Mouse (Mus musculus) macrophage (primary cell): Measurements from ENCODE around the gene Id1. TPM values are rescaled to one million over a fixed set of nuclear protein-coding genes. Genes with fewer than 3 reads are reported as not detected.

Experiments used
- H3K27ac ChIP-seq: fragments of 350-480 bp; formaldehyde crosslinking; 2 replicates; pipeline ENCODE4 v1.9.0; 2021
- H3K36me3 ChIP-seq: fragments of 350-480 bp; formaldehyde crosslinking; 2 replicates; pipeline ENCODE4 v1.9.0; 2021; ENCODE audit errors: inconsistent target
- H3K4me3 ChIP-seq: fragments of 350-480 bp; formaldehyde crosslinking; 2 replicates; pipeline ENCODE4 v1.9.0; 2021; ENCODE audit errors: inconsistent target
- H3K79me2 ChIP-seq: fragments of 350-480 bp; formaldehyde crosslinking; 2 replicates; pipeline ENCODE4 v1.9.0; 2021; ENCODE audit errors: inconsistent target
- WGBS: methylation state at CpG from one replicate; pipeline ENCODE4 v1.1.7; 2026; ENCODE audit warnings: inconsistent platforms; ENCODE audit not compliant: missing documents; 5-methylcytosine and 5-hydroxymethylcytosine counted together
- polyA plus RNA-seq: library from polyadenylated mRNA; stranded (reverse); fragments of 250-400 nt; gene quantifications from 3 replicates; pipeline ENCODE4 v1.2.4, GENCODE M21; 2018; ENCODE audit warnings: inconsistent platforms
- total RNA-seq, 78 experiments: library from RNA; depleted of rRNA; stranded (reverse); fragments of 250-400 nt; gene quantifications; 1 replicate in 9 of 78; 2 replicates in 24 of 78; 3 replicates in 43 of 78; 4 replicates in 2 of 78; pipeline ENCODE4 v1.2.4; 2018; ENCODE audit warnings: inconsistent platforms in 56 of 78

The Id1 gene
- 1 to 10 TPM in 10 of 26 experiments, under 1 TPM in 6, not detected in 10; 0.68 to 5.0 (median 1.2) TPM for total RNA-seq (2018; cell fraction: chromatin; rRNA removed)
- total RNA-seq (2018; cell fraction: cytosol; rRNA removed), result 1 to 10 TPM in 5 of 26 experiments, under 1 TPM in 18, not detected in 3; 0.15 to 1.9 (median 0.52) TPM
- 10 to 100 TPM in 2 of 26 experiments, 1 to 10 TPM in 5, under 1 TPM in 8, not detected in 11; 0.63 to 45.8 (median 0.98) TPM for total RNA-seq (2018; cell fraction: nucleus; rRNA removed)
- polyA plus RNA-seq, result 0.27 to 88.3 TPM (median 0.39 TPM) in 3 replicates

DNA sequence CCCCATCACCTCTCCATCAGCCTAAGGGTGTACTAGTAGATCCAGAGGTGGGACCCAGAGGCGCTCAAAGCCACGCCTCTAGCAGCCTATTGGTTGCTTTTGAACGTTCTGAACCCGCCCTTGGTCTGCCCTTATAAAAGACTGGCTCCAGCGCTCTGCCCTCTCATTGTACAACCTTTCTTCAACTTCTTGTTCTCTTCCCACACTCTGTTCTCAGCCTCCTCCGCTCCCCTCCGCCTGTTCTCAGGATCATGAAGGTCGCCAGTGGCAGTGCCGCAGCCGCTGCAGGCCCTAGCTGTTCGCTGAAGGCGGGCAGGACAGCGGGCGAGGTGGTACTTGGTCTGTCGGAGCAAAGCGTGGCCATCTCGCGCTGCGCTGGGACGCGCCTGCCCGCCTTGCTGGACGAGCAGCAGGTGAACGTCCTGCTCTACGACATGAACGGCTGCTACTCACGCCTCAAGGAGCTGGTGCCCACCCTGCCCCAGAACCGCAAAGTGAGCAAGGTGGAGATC, at the start of gene Id1:
Id1 (plus strand) TSS at position 162 of the 512 bp plus-strand sequence.
- Histone ChIP-seq H3K79me2 (peaks cover 21% of the 10 kb centered on the region), H3K4me3 (peak within 1 kb of the TSS; percentile 33), H3K36me3 (no peaks in the 10 kb centered on the region), H3K27ac (no peak within 1 kb of the TSS)
- under 1% methylated on average over 28 of the region's 28 CpGs for WGBS

DNA sequence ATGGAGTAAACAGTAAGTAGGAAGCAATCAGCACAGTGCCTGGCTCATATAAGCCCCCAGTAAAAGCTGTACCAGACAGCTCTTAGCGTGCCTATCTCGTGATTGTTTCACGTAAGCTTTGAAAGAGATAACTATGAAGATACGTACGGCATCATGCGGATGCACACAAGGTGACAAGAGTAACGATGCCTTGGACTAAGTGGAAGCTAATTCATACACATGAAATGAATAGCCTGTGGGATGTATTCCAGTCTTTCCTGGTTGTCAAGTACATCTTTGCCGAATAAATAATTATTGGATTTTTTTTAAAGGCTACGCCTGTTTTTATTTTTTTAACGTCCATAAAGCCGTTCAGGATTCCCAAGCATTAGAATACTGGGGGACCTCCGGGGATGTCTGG, 49.7 kb upstream of the Id1 start:
- no peaks in the 10 kb centered on the region for H3K79me2 ChIP-seq
- WGBS, result 96% methylated on average over 12 of the region's 12 CpGs
- H3K4me3 ChIP-seq, result no peak overlapping the region
- H3K27ac ChIP-seq, result no peak overlapping the region
- peaks cover 56% of the 10 kb centered on the region for H3K36me3 ChIP-seq

- no peak within 1 kb of the TSS for H3K27ac ChIP-seq
- WGBS, result 96% methylated on average over 39 of the region's 45 CpGs
- no peak within 1 kb of the TSS for H3K4me3 ChIP-seq
- H3K79me2 ChIP-seq, result no peaks in the 10 kb centered on the region
- H3K36me3 ChIP-seq, result peaks cover 52% of the 10 kb centered on the region
These were observed 49.2 kb upstream of the Id1 start, which contains the start of gene Mcts2 for GRCm38 (mm10) chr2:152686806-152687267. Gene Mcts2 (plus strand): TSS chr2:152687035.

DNA sequence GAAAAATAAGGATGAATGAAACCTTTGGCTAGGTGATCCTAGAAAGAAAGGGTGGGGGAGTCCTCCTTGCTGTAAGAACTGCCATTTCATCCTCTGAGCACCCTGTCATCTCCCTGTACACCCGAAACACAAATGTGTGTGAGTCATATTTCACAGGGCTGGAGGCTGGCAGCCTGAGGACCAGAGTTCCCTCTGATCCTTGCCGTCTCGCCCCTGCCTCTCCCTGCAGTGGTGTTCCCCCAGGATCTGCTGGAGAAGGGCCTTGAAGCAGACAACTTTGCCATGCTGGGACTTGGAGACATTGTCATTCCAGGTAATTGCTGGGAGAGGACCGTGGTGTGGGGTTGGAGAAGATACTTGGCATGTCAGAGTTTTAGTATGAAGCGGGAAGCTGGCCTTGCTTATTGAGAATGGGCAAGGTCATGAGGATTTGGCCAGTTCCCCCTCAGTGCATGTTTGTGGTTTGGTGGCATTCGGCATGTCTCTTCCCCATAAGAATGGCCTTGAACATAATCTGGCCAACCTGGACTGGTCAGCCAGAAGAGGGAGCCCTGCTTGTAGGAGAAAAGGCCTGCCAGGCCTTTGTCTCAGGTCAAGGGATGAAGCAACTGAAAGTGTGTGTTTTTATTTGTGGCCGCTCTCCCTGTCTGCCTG, 44.4 kb upstream of the Id1 start:
- WGBS, result 67% methylated on average over 7 of the region's 7 CpGs
- Histone ChIP-seq H3K79me2 (no peaks in the 10 kb centered on the region; the same call in 1 of the 2 replicates), H3K4me3 (no peak overlapping the region), H3K27ac (no peak overlapping the region), H3K36me3 (peaks cover 41% of the 10 kb centered on the region)

GRCm38 (mm10) chr2:152693233-152693632, 42.8 kb upstream of the Id1 start:
- H3K36me3 ChIP-seq, result peaks cover 35% of the 10 kb centered on the region
- no peak overlapping the region for H3K27ac ChIP-seq
- H3K4me3 ChIP-seq, result no peak overlapping the region
- H3K79me2 ChIP-seq, result no peaks in the 10 kb centered on the region; the same call in 1 of the 2 replicates
- WGBS, result 16% methylated on average over 9 of the region's 9 CpGs

DNA sequence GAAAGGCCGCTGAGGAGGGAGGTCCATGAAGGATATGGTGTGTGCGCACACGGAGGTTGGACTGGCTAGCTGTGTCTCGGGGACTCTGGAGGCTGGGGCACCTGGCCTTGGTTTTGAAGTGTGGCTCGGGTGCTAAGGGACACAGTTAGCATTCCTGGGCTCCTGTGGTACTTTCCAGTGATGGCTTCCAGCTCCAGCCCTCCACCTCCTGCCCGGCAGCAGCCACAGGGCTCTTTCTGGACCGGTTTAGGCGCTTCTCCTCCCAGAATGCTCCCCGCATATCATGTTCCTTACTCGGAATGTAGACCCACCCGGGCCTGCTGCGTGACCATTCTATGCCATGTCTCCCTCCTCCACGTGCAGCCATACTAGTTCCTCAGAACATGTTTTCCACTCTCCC, 42.3 kb upstream of the Id1 start:
- peaks cover 34% of the 10 kb centered on the region for H3K36me3 ChIP-seq
- 93% methylated on average over 12 of the region's 13 CpGs for WGBS
- no peaks in the 10 kb centered on the region; the same call in 1 of the 2 replicates for H3K79me2 ChIP-seq
- H3K27ac ChIP-seq, result no peak overlapping the region
- no peak overlapping the region for H3K4me3 ChIP-seq

- Histone ChIP-seq H3K27ac (no peak overlapping the region), H3K36me3 (peaks cover 34% of the 10 kb centered on the region), H3K79me2 (no peaks in the 10 kb centered on the region; the same call in 1 of the 2 replicates), H3K4me3 (no peak overlapping the region)
- 94% methylated on average over 7 of the region's 7 CpGs for WGBS
These were observed 41.3 kb upstream of the Id1 start for GRCm38 (mm10) chr2:152694708-152695107.

DNA sequence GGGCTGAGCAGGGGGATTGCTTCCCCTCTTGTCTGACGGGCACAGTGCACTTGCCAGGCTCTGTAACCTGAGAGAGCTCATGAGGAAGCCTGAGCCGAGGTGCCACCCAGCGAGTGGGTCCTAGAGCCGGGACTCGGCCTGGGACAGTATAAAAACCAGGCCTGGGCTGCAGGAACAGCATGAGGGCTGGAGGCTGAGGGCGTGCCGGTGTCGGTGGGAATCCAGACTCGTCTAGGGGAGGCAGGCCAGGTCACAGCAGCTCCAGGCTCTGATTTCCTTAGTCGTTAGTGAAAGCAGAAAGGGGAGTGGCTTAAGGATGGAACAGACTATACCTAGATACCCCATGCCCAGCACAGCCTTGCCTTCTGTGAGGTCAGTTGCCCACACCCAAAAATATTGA, 40.0 kb upstream of the Id1 start:
- Histone ChIP-seq H3K36me3 (peaks cover 45% of the 10 kb centered on the region), H3K27ac (no peak overlapping the region), H3K79me2 (no peaks in the 10 kb centered on the region; the same call in 1 of the 2 replicates), H3K4me3 (no peak overlapping the region)
- 83% methylated on average over 10 of the region's 10 CpGs for WGBS

DNA sequence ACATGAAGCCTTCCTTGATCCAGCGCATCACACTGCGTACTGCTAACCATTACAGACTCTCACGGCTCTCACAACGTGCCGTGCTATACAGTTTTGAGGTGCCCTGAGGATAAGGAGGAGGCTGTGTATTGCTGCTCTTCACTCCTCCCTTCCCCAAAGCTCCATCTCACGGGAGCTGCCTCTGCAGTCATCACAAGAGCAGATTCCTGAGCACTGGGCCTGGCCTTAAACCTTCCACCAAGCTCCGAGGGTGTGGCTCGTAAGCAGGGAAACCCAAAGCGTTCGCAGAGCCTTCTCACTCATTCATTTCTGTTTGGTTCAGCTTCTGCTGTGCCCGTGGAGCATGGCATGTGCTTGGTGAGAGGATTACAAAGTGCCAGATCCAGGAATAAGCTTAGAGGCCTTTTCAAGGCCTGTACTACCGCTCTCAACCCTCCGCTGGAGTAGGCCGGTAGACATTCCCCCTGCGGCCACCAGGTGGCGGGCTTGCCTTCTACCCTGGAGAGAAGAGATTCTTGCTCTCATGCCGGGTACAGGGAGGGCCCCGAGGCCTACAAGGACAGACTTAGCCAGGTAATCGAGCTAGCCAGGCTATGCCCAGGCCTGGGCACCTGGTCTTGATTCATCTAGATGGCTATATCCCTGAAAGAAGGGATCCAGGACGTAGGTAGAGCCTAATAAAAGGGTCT, 39.4 kb upstream of the Id1 start:
- H3K27ac ChIP-seq, result no peak overlapping the region
- 53% methylated on average over 20 of the region's 20 CpGs for WGBS
- no peaks in the 10 kb centered on the region; the same call in 1 of the 2 replicates for H3K79me2 ChIP-seq
- peaks cover 51% of the 10 kb centered on the region for H3K36me3 ChIP-seq
- no peak overlapping the region for H3K4me3 ChIP-seq

DNA sequence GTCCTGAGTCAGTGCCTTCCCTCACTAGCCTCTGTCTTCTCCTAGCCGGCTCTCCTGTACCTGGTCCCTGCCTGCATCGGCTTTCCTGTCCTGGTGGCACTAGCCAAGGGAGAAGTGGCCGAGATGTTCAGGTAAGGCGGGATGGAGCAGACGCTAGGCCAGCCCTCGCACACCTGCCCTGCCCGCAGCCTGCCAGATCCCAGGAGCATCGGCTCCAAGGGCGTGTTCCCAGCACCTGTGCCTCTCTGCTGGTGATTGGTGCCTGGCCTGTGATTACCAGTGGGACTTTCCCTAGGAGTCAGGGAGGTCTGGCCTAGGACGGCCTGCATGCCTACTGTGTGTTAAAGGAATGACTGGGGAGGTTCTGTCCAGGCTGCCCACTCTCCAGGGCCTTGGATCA, 35.9 kb upstream of the Id1 start:
- Histone ChIP-seq H3K36me3 (peaks cover 85% of the 10 kb centered on the region), H3K27ac (no peak overlapping the region), H3K4me3 (no peak overlapping the region), H3K79me2 (no peaks in the 10 kb centered on the region)
- WGBS, result 97% methylated on average over 10 of the region's 10 CpGs

GRCm38 (mm10) chr2:152700725-152701124, 35.3 kb upstream of the Id1 start:
- 99% methylated on average over 8 of the region's 8 CpGs for WGBS
- H3K4me3 ChIP-seq, result no peak overlapping the region
- H3K36me3 ChIP-seq, result peaks cover 85% of the 10 kb centered on the region

GRCm38 (mm10) chr2:152703596-152704255, 32.3 kb upstream of the Id1 start:
- no peak overlapping the region for H3K4me3 ChIP-seq
- 97% methylated on average over 21 of the region's 21 CpGs for WGBS
- H3K79me2 ChIP-seq, result no peaks in the 10 kb centered on the region
- no peak overlapping the region for H3K27ac ChIP-seq
- H3K36me3 ChIP-seq, result peaks cover 80% of the 10 kb centered on the region

More at GRCm38 (mm10) chr2:152700725-152701124, 35.3 kb upstream of the Id1 start:
- Histone ChIP-seq H3K79me2 (no peaks in the 10 kb centered on the region), H3K27ac (no peak overlapping the region)

GRCm38 (mm10) chr2:152704256-152704605, 31.8 kb upstream of the Id1 start:
- WGBS, result 95% methylated on average over 5 of the region's 5 CpGs
- H3K36me3 ChIP-seq, result peaks cover 75% of the 10 kb centered on the region
- no peaks in the 10 kb centered on the region for H3K79me2 ChIP-seq

DNA sequence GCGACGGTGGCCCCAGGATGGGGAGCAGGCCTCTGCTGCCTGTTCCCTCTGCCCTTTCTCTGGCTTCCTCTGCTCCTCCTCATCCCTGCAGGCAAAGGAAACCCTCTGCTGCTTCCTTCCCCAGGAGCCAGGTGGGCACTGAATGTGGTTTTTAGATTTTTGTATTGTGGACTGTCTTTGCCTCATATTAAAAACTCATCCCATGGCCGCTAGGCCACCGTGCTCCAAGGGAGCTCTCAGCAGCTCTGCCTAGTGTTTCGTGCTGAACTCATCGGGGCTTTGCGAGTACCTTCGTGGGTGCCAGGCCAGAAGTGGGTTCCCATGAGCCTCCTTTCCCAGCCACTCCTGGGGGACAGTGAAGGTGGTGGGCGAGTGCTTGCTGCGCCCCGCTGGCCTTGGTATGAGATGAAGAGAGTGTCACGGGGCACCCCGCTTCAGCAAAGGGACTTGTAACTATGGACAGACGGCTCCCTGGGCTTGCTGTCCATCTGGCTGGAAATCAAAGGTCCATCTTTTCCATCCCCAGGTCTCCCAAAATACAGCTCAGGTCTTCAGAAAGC, 31.2 kb upstream of the Id1 start:
- peaks cover 69% of the 10 kb centered on the region for H3K36me3 ChIP-seq
- no peak overlapping the region for H3K4me3 ChIP-seq
- 95% methylated on average over 14 of the region's 14 CpGs for WGBS
- no peaks in the 10 kb centered on the region for H3K79me2 ChIP-seq
- H3K27ac ChIP-seq, result no peak overlapping the region

More at GRCm38 (mm10) chr2:152704256-152704605, 31.8 kb upstream of the Id1 start:
- Histone ChIP-seq H3K27ac (no peak overlapping the region), H3K4me3 (no peak overlapping the region)
